Mouse (Mus musculus) embryo, embryonic 11.5 days (tissue): ENCODE results near the gene Tfeb.

Source experiments
- DNase-seq: peaks from one replicate; pipeline ENCODE4 v3.0.0-alpha.2; 2012; ENCODE audit warnings: low read depth, low spot score

Gene Tfeb

DNA sequence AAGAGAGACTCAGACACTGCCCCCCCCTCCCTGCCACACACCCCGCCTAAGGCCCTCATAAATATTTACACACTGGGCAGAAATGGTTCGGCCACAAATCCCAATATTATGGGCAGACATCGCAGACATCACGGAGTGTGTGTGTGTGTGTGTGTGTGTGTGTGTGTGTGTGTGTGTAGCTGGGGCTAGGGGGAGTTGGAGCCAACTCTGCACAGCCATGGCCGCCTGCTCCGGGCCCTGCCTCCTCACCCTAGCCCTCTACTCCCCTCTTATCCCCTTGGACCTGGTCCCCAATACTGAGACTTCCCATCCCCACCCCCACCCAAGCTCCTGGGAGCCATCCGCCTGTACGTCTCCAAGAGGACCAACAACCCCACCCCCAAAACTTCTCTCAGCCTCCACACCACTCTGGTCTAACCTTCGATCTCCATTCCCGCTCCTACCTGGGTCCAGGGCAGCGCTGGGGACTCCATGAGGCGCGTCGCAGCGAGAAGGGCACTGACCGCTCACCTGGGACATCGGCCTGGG, 95.7 kb downstream of the Tfeb start:
- DNase-seq = no peak

DNA sequence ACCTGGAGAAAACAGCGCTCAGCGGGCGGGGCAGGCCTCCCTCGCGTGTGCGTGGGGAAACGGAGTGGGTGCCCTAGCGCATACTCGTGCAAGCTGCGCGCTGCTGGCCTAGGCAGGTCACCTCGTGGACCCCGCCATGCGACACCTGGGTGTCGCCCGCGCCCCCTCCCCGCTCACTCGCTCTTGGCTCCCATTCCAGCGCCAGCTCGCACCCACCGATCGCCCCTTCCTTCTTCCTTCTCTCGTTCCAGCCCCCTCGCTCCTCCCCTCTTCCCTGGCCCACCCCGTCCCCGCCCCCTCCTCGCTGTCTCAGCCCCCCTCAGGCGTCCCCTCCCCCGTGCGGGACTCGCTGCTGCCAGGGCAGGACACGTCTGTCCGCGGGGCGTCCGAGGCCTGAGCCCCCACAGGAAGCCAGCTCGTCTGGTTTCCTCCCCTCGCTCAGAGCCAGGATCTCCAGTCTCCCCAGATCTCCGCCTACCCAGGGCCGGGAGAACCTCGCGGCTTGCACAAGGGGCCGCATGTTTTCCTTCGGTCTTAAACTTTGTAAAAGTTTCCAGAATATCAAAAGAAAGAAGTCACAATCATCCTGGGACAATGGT, 96.3 kb downstream of the Tfeb start:
- DNase-seq = peak; percentile 69

DNA sequence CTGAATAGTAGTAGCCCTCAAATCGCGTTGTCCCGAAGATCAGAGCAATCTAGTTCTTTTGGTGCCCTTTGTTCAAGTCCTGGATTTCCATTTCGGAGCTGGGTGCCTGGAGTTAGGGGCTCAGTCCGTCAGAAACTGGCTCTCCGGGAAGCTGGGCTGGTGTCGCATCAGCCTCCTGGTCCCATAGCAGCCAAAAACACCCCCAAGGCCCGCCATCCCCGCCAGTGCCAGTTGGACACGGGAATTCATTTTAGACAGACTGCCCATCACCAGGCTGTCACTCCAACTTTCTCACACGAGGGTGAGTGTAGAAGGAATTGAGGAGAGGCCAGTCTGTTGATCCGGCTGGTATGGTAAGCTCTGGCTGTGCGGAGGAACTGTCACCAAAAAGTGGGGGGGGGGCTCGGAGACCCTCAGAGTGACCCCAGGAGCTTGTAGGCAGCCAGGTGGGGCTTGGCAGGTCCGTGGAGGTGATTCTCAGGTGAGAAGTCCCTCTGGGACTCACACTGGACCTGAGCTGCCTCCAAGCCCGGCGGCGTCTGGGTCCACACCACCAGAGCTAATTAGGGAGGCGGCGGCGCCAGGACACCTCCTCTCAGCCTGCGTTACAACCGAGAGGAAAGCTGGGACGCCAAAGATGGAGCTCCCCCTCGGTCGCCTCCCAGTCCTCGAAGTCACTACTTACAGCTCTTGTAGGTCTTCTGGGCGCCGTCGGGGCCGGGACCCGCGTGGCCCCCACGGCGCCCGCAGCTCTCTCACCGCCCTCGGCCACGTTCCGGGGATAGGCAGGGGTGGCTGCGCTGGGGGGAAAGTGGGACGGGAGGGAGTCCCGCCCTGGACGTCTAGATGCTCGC, 97.0 kb downstream of the Tfeb start:
- DNase-seq = no peak

DNA sequence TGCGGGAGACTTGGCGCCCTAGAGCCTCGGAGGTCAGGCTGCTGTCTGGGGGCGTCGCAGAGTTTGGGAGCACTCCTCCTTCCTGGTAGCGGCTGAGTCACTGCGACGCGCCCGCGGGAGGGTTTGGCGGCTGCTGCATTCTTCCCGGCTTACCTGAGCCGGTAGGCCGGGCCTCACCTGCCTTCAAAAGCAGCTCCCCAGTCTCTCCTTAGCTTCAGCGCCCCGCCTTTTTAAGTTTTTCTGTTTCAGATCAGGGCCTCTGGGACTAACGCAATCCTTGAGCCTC, 97.6 kb downstream of the Tfeb start, which contains the start of gene Mdfi:
Gene Mdfi (minus strand): TSS at position 210 of the 286 bp plus-strand sequence.
- no peak for DNase-seq

DNA sequence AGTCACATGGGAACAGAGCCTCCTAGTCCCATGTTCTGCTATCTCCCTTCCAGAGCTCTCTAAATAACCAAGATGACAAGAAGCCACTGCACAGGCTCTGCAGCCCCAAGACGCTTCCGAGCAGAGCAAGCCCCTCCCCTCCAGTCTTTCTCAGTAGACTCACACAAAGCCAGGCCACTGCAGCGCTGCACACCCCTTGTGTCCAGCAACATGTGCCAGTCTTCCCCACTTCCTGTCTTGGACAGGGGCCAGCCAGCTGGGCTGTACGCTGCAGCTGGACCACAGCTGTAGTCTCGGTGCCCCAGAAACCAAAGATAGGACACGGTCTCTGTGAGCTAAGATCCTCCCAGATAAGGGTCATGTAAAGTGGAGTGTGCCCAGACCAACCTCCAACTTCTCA, 101.0 kb downstream of the Tfeb start:
- DNase-seq = no peak

DNA sequence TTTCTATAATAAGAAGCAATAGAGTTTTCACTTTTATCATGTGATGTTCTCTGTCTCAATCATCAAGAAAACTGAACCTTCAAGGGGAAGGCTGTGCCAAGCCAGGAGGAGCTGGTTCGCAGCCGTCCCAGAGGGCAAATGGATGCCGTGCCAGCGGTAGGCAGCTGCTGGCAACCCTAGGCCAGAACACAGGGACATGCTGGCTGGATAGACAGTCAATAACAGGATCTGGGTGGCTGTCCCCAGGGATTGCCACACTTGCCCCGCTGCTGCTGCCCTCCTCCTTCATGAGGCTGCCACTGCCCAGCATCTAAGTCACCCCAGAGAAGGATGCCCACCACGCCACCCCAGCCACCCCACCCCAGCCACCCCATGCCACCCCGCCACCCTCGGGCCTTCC, 104.7 kb downstream of the Tfeb start:
- no peak for DNase-seq
